Mouse (Mus musculus) megakaryocyte, embryonic 14.5 days (primary cell): ENCODE data around the gene Btbd3.

Experiments used
- FLI1 ChIP-seq: IDR thresholded peaks from 2 replicates; pipeline ENCODE4 v1.6.1; 2012; ENCODE audit warnings: low read length, inconsistent platforms, mixed read lengths
- GATA1 ChIP-seq: IDR thresholded peaks from 3 replicates; pipeline ENCODE4 v1.6.1; 2012; ENCODE audit warnings: mixed read lengths, low read length, inconsistent platforms, borderline replicate concordance

- TF ChIP-seq GATA1 (no peak), FLI1 (no peak)
These were observed 20.2 kb upstream of the Btbd3 start for GRCm38 (mm10) chr2:138236149-138236548.
